Mouse (Mus musculus): Measurements from ENCODE around the gene Snx22. TPM values are rescaled to one million over a fixed set of nuclear protein-coding genes. Genes with fewer than 3 reads are reported as not detected.

Snx22 gene
- total and polyA plus RNA-seq, 3 experiments = 0.43 to 10.1 TPM; not detected in 1

- TF ChIP-seq ZNF384 (IDR thresholded peaks at IDR 0.05; ENCODE audit: low read depth, low read length) (no peak), MAFK (IDR thresholded peaks at IDR 0.05; ENCODE audit: borderline replicate concordance, low read depth, low read length) (0 out of 2 replicates have a peak, but pooled peaks have one; percentile 30), CTCF (IDR thresholded peaks at IDR 0.05 in 2 of 3, conservative IDR thresholded peaks at IDR 0.05 in 1 of 3; ENCODE audit: control insufficient read depth in 1 of 3, insufficient read depth in 1 of 3, low read depth in 2 of 3, low read length in 3 of 3, poor library complexity in 1 of 3, severe bottlenecking in 1 of 3) (no peak), SMC3 (IDR thresholded peaks at IDR 0.05; ENCODE audit: low read depth, low read length) (no peak), E2F4 (IDR thresholded peaks at IDR 0.05; ENCODE audit: borderline replicate concordance, low read depth, low read length) (no peak), MAZ (IDR thresholded peaks at IDR 0.05; ENCODE audit: low read depth, low read length) (no peak), ZC3H11A (IDR thresholded peaks at IDR 0.05; ENCODE audit: low read depth, low read length) (no peak)
- Histone ChIP-seq H3K36me3 (ENCODE audit: control insufficient read depth in 1 of 2, insufficient read depth in 2 of 2, low read length in 2 of 2) (peaks cover 0 to 30% of the 10 kb centered on the region in 2 experiments; a peak in 2 of 4 replicates), H3K4me3 (ENCODE audit: control insufficient read depth in 1 of 2, insufficient read depth in 1 of 2, low read depth in 2 of 2, low read length in 2 of 2) (no peak overlapping the region), H3K27me3 (ENCODE audit: control insufficient read depth in 1 of 2, insufficient read depth in 2 of 2, low read length in 2 of 2) (no peaks in the 10 kb centered on the region), H3K4me1 (ENCODE audit: control insufficient read depth in 1 of 2, insufficient read depth in 2 of 2, low read length in 2 of 2) (no peaks in the 10 kb centered on the region), H3K9me3 (replicated peaks; ENCODE audit: insufficient read depth, low read length) (no peaks in the 10 kb centered on the region), H3K9ac (ENCODE audit: control insufficient read depth, low read depth, low read length, poor library complexity, severe bottlenecking) (no peak overlapping the region), H3K27ac (ENCODE audit: control insufficient read depth, low read depth, low read length) (no peak overlapping the region), H3K79me2 (ENCODE audit: control insufficient read depth, insufficient read depth, low read length, poor library complexity) (no peaks in the 10 kb centered on the region)
- DNase-seq (ENCODE audit: low read depth, low spot score) = no peak
These were observed 35.1 kb upstream of the Snx22 start for GRCm38 (mm10) chr9:66104601-66105000.

GRCm38 (mm10) chr9:66102668-66103067 lies 33.1 kb upstream of the Snx22 start:
- Histone ChIP-seq H3K27ac (ENCODE audit: control insufficient read depth, low read depth, low read length) (no peak overlapping the region), H3K27me3 (ENCODE audit: control insufficient read depth in 1 of 2, insufficient read depth in 2 of 2, low read length in 2 of 2) (no peaks in the 10 kb centered on the region), H3K4me3 (ENCODE audit: control insufficient read depth in 1 of 2, insufficient read depth in 1 of 2, low read depth in 2 of 2, low read length in 2 of 2) (no peak overlapping the region), H3K79me2 (ENCODE audit: control insufficient read depth, insufficient read depth, low read length, poor library complexity) (no peaks in the 10 kb centered on the region), H3K36me3 (ENCODE audit: control insufficient read depth in 1 of 2, insufficient read depth in 2 of 2, low read length in 2 of 2) (peaks cover 0 to 21% of the 10 kb centered on the region in 2 experiments; a peak in 2 of 4 replicates), H3K4me1 (ENCODE audit: control insufficient read depth in 1 of 2, insufficient read depth in 2 of 2, low read length in 2 of 2) (no peaks in the 10 kb centered on the region), H3K9me3 (replicated peaks; ENCODE audit: insufficient read depth, low read length) (no peaks in the 10 kb centered on the region), H3K9ac (ENCODE audit: control insufficient read depth, low read depth, low read length, poor library complexity, severe bottlenecking) (no peak overlapping the region)
- DNase-seq (ENCODE audit: low read depth, low spot score) = no peak
- TF ChIP-seq EP300 (IDR thresholded peaks at IDR 0.05; ENCODE audit: low read depth in 1 of 2, low read length in 2 of 2) (no peak), NRF1 (IDR thresholded peaks at IDR 0.05; ENCODE audit: insufficient read depth, low read depth, low read length, poor library complexity, severe bottlenecking) (no peak), MYC (IDR thresholded peaks at IDR 0.05; ENCODE audit: low read depth, low read length) (no peak), ZKSCAN1 (IDR thresholded peaks at IDR 0.05; ENCODE audit: low read depth, low read length) (no peak), KAT2A (conservative IDR thresholded peaks at IDR 0.05; ENCODE audit: low read depth, low read length) (no peak), MAX (IDR thresholded peaks at IDR 0.05; ENCODE audit: low read length) (no peak)

DNA sequence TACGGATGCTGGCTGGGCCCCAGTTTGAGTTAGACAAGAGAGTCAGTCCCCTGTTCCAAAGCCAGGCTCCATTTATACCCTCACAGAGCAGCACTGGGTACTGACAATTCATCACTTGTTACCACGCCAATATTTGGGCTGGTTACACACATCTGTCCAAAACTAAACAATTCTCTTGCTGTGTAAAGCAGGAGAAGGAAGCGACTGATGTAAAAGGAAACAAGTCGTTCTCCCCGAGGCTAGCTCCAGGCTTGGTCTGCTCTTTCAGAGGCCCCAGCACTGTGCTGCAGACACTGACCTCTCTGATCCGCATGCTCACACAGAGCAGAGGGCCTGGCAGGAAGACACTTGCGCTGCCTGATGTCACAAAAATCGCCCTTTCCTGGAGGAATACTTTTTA lies 32.1 kb upstream of the Snx22 start:
- Histone ChIP-seq H3K9me3 (replicated peaks; ENCODE audit: insufficient read depth, low read length) (no peaks in the 10 kb centered on the region), H3K9ac (ENCODE audit: control insufficient read depth, low read depth, low read length, poor library complexity, severe bottlenecking) (no peak overlapping the region), H3K4me3 (ENCODE audit: control insufficient read depth in 1 of 2, insufficient read depth in 1 of 2, low read depth in 2 of 2, low read length in 2 of 2) (no peak overlapping the region), H3K79me2 (ENCODE audit: control insufficient read depth, insufficient read depth, low read length, poor library complexity) (no peaks in the 10 kb centered on the region), H3K27ac (ENCODE audit: control insufficient read depth, low read depth, low read length) (no peak overlapping the region), H3K4me1 (ENCODE audit: control insufficient read depth in 1 of 2, insufficient read depth in 2 of 2, low read length in 2 of 2) (no peaks in the 10 kb centered on the region), H3K36me3 (ENCODE audit: control insufficient read depth in 1 of 2, insufficient read depth in 2 of 2, low read length in 2 of 2) (peaks cover 0 to 25% of the 10 kb centered on the region in 2 experiments; a peak in 2 of 4 replicates), H3K27me3 (ENCODE audit: control insufficient read depth in 1 of 2, insufficient read depth in 2 of 2, low read length in 2 of 2) (no peaks in the 10 kb centered on the region)
- DNase-seq (ENCODE audit: low read depth, low spot score) = no peak
- TF ChIP-seq POLR2AphosphoS2 (IDR thresholded peaks at IDR 0.05; ENCODE audit: low read length) (no peak), TCF12 (IDR thresholded peaks at IDR 0.05; ENCODE audit: low read depth, low read length) (no peak), HCFC1 (IDR thresholded peaks at IDR 0.05; ENCODE audit: low read depth, low read length) (no peak), CHD1 (IDR thresholded peaks at IDR 0.05; ENCODE audit: low read depth, low read length) (no peak), TAL1 (IDR thresholded peaks at IDR 0.05; ENCODE audit: low read length) (no peak), ZNF384 (IDR thresholded peaks at IDR 0.05; ENCODE audit: low read depth, low read length) (no peak), E2F4 (IDR thresholded peaks at IDR 0.05; ENCODE audit: borderline replicate concordance, low read depth, low read length) (no peak), ELF1 (IDR thresholded peaks at IDR 0.05; ENCODE audit: low read depth, low read length) (no peak)

Data from MEL (cell line).